ENCODE assay signal across 8 mouse cellular contexts in the genomic region with DNA sequence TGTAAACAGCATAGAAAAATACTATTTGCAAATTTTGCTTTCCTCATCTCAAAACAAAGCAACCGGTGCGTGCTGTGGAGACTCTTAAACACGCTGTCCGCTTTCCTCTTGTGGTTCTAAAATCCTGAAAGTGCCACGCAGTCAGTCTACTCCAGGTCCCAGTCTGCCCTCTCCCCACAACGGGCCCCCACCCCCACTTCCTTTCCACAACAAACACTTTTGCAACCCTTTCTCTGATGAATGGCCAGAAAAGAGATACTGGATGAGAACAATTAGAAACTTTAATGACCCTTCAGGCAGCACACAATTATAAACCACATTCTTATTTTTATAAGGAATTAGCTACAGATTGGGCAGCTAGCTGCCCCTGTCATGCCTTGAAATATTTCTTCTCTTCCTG.
DNase-seq lines count a peak whose midpoint lies in the region; ATAC-seq and TF ChIP-seq lines count a peak whose summit lies in the region.

No protein-coding gene starts in this region.

- peaks cover 4% of the 10 kb centered on the region; the same call in 1 of the 2 replicates for H3K4me1 ChIP-seq in lung, postnatal 0 days (ENCODE audit: insufficient read depth, low read depth, low read length)
- H3K4me1 ChIP-seq in forebrain, embryonic 14.5 days (ENCODE audit: control insufficient read depth, insufficient read depth, low read length): peaks cover 6% of the 10 kb centered on the region; the same call in 1 of the 2 replicates
- peaks cover 5% of the 10 kb centered on the region; the same call in 1 of the 2 replicates for H3K4me1 ChIP-seq in hindbrain, postnatal 0 days (ENCODE audit: insufficient read depth, low read length)
- H3K4me1 ChIP-seq in neural tube, embryonic 15.5 days: peaks cover 22% of the 10 kb centered on the region
- H3K4me1 ChIP-seq in liver, embryonic 12.5 days: no peaks in the 10 kb centered on the region

- no peaks in the 10 kb centered on the region for H3K36me3 ChIP-seq in lung, postnatal 0 days (ENCODE audit: insufficient read depth, low read length)
- H3K36me3 ChIP-seq in forebrain, embryonic 14.5 days (ENCODE audit: control insufficient read depth, insufficient read depth, low read length): no peaks in the 10 kb centered on the region
- H3K36me3 ChIP-seq in hindbrain, postnatal 0 days (ENCODE audit: insufficient read depth, low read length): no peaks in the 10 kb centered on the region
- no peaks in the 10 kb centered on the region for H3K36me3 ChIP-seq in neural tube, embryonic 15.5 days
- no peaks in the 10 kb centered on the region for H3K36me3 ChIP-seq in liver, embryonic 12.5 days

- no peak overlapping the region for H3K4me3 ChIP-seq in lung, postnatal 0 days (ENCODE audit: low read depth, low read length)
- H3K4me3 ChIP-seq in forebrain, embryonic 14.5 days (ENCODE audit: low read depth, low read length): no peak overlapping the region
- H3K4me3 ChIP-seq in hindbrain, postnatal 0 days (ENCODE audit: low read length): peak overlapping the region; percentile 34; the same call in 1 of the 2 replicates
- H3K4me3 ChIP-seq in neural tube, embryonic 15.5 days (replicated peaks): peak overlapping the region; percentile 37
- no peak overlapping the region for H3K4me3 ChIP-seq in liver, embryonic 12.5 days

- H3K27ac ChIP-seq in lung, postnatal 0 days (ENCODE audit: low read length): no peak overlapping the region
- H3K27ac ChIP-seq in forebrain, embryonic 14.5 days (ENCODE audit: low read depth, low read length): peak overlapping the region; percentile 95; the same call in 1 of the 2 replicates
- peak overlapping the region; percentile 78 for H3K27ac ChIP-seq in hindbrain, postnatal 0 days
- peak overlapping the region; percentile 90 for H3K27ac ChIP-seq in neural tube, embryonic 15.5 days (replicated peaks)
- H3K27ac ChIP-seq in liver, embryonic 12.5 days: no peak overlapping the region

- peak overlapping the region; percentile 59 for H3K4me2 ChIP-seq in lung, postnatal 0 days (replicated peaks; ENCODE audit: low read depth, low read length)
- H3K4me2 ChIP-seq in forebrain, embryonic 14.5 days (ENCODE audit: low read length): peak overlapping the region; percentile 71
- H3K4me2 ChIP-seq in hindbrain, postnatal 0 days (ENCODE audit: low read depth, low read length): peak overlapping the region; percentile 75
- peak overlapping the region; percentile 65 for H3K4me2 ChIP-seq in neural tube, embryonic 15.5 days
- H3K4me2 ChIP-seq in liver, embryonic 12.5 days: no peak overlapping the region

- no peak for DNase-seq in lung, postnatal 0 days (ENCODE audit: low spot score)
- no peak for DNase-seq in lung, postnatal 36 days
- DNase-seq in forebrain, embryonic 14.5 days (ENCODE audit: low spot score): peak; percentile 49
- DNase-seq in hindbrain, postnatal 0 days (ENCODE audit: low spot score): peak; percentile 22

- no peak for ATAC-seq in lung, postnatal 0 days
- no peak; the same call in 1 of the 2 replicates for ATAC-seq in forebrain, embryonic 14.5 days
- no peak for ATAC-seq in hindbrain, postnatal 0 days
- no peak for ATAC-seq in neural tube, embryonic 15.5 days (ENCODE audit: low FRiP score)
- no peak for ATAC-seq in megakaryocyte progenitor cell, adult 5-6 weeks (replicated peaks; ENCODE audit: poor library complexity)
- ATAC-seq in granulocyte monocyte progenitor cell, adult 5-6 weeks (replicated peaks; ENCODE audit: poor library complexity, severe bottlenecking): no peak
- no peak for ATAC-seq in liver, embryonic 12.5 days

- WGBS in lung, postnatal 0 days: 9% methylated on average over 6 of the region's 6 CpGs
- WGBS in forebrain, embryonic 14.5 days: 11% methylated on average over 6 of the region's 6 CpGs
- WGBS in hindbrain, postnatal 0 days: 5% methylated on average over 6 of the region's 6 CpGs
- WGBS in neural tube, embryonic 15.5 days: 3% methylated on average over 6 of the region's 6 CpGs
- 13% methylated on average over 6 of the region's 6 CpGs for WGBS in liver, embryonic 12.5 days (ENCODE audit: insufficient replicate concordance)

- no peak for TF ChIP-seq CTCF in lung, postnatal 0 days (IDR thresholded peaks at IDR 0.05)
- no peak for TF ChIP-seq CTCF in hindbrain, postnatal 0 days (IDR thresholded peaks at IDR 0.05; ENCODE audit: low read depth)

- no peaks in the 10 kb centered on the region for H3K9me3 ChIP-seq in lung, postnatal 0 days (ENCODE audit: low read length)
- H3K9me3 ChIP-seq in forebrain, embryonic 14.5 days (replicated peaks; ENCODE audit: control insufficient read depth, low read length): no peaks in the 10 kb centered on the region
- H3K9me3 ChIP-seq in hindbrain, postnatal 0 days (ENCODE audit: low read length): no peaks in the 10 kb centered on the region
- no peaks in the 10 kb centered on the region for H3K9me3 ChIP-seq in neural tube, embryonic 15.5 days (replicated peaks)
- 0 out of 2 replicates have a peak, but pooled peaks cover 4% of the 10 kb centered on the region for H3K9me3 ChIP-seq in liver, embryonic 12.5 days (replicated peaks)

- no peak for TF ChIP-seq EP300 in lung, postnatal 0 days (IDR thresholded peaks at IDR 0.05)

- H3K27me3 ChIP-seq in lung, postnatal 0 days (replicated peaks; ENCODE audit: insufficient read depth, low read length): no peaks in the 10 kb centered on the region
- H3K27me3 ChIP-seq in forebrain, embryonic 14.5 days (replicated peaks; ENCODE audit: control insufficient read depth, insufficient read depth, low read length): no peaks in the 10 kb centered on the region
- H3K27me3 ChIP-seq in hindbrain, postnatal 0 days (ENCODE audit: insufficient read depth, low read length): no peaks in the 10 kb centered on the region
- H3K27me3 ChIP-seq in neural tube, embryonic 15.5 days (replicated peaks): no peaks in the 10 kb centered on the region
- H3K27me3 ChIP-seq in liver, embryonic 12.5 days (replicated peaks): peaks cover 23% of the 10 kb centered on the region

- no peak overlapping the region for H3K9ac ChIP-seq in lung, postnatal 0 days (replicated peaks; ENCODE audit: low read depth)
- no peak overlapping the region for H3K9ac ChIP-seq in forebrain, embryonic 14.5 days (ENCODE audit: low read length)
- peak overlapping the region; percentile 37; the same call in 1 of the 2 replicates for H3K9ac ChIP-seq in hindbrain, postnatal 0 days (replicated peaks; ENCODE audit: low read length)
- H3K9ac ChIP-seq in neural tube, embryonic 15.5 days (replicated peaks): no peak overlapping the region
- no peak overlapping the region for H3K9ac ChIP-seq in liver, embryonic 12.5 days

Comparison
In these comparisons a context has a peak if more than half of its experiments do, and no peak if none do; other contexts are left out.
1. DNase-seq: peak in forebrain, embryonic 14.5 days (single experiment) and hindbrain, postnatal 0 days (single experiment); none in lung, postnatal 0 days (single experiment) and lung, postnatal 36 days (single experiment).
2. H3K27ac ChIP-seq: peak in forebrain, embryonic 14.5 days (single experiment), hindbrain, postnatal 0 days (single experiment) and neural tube, embryonic 15.5 days (single experiment); none in lung, postnatal 0 days (single experiment) and liver, embryonic 12.5 days (single experiment).
3. H3K4me3 ChIP-seq: peak in hindbrain, postnatal 0 days (single experiment) and neural tube, embryonic 15.5 days (single experiment); none in lung, postnatal 0 days (single experiment), forebrain, embryonic 14.5 days (single experiment) and liver, embryonic 12.5 days (single experiment).